Mouse (Mus musculus) heart, embryonic 13.5 days (tissue): ENCODE data around the gene Cdk15. TPM values are rescaled to one million over a fixed set of nuclear protein-coding genes. Genes with fewer than 3 reads are reported as not detected.

Experiments used
- ATAC-seq: fragments of 200-750 bp; cut with Nextera tagmentation; 2 replicates; pipeline ENCODE4 v1.8.0; 2017; ENCODE audit warnings: moderate TSS enrichment; ENCODE audit not compliant: insufficient number of reproducible peaks, low FRiP score, low TSS enrichment; ENCODE audit errors: extremely low read depth
- H3K27ac ChIP-seq: fragments of 300-500 bp; sonication (generic); replicated peaks from 2 replicates; pipeline ENCODE4 v1.5.1; 2015; ENCODE audit warnings: moderate library complexity, mild to moderate bottlenecking, inconsistent platforms
- H3K27me3 ChIP-seq: fragments of 300-500 bp; sonication (generic); replicated peaks from 2 replicates; pipeline ENCODE4 v1.6.1; 2015; ENCODE audit warnings: mild to moderate bottlenecking, inconsistent platforms
- H3K36me3 ChIP-seq: fragments of 300-500 bp; sonication (generic); 2 replicates; pipeline ENCODE4 v1.6.1; 2015; ENCODE audit warnings: mild to moderate bottlenecking, inconsistent platforms
- H3K4me1 ChIP-seq: fragments of 300-500 bp; sonication (generic); 2 replicates; pipeline ENCODE4 v1.6.1; 2015; ENCODE audit warnings: inconsistent platforms
- H3K4me2 ChIP-seq: fragments of 300-500 bp; sonication (generic); 2 replicates; pipeline ENCODE4 v1.6.1; 2015; ENCODE audit warnings: inconsistent platforms, mild to moderate bottlenecking, moderate library complexity
- H3K4me3 ChIP-seq: fragments of 300-500 bp; sonication (generic); 2 replicates; pipeline ENCODE4 v1.5.1; 2015; ENCODE audit warnings: moderate library complexity, mild to moderate bottlenecking, inconsistent platforms
- H3K9ac ChIP-seq: fragments of 300-500 bp; sonication (generic); 2 replicates; pipeline ENCODE4 v1.6.1; 2015; ENCODE audit warnings: inconsistent platforms, mild to moderate bottlenecking, moderate library complexity
- H3K9me3 ChIP-seq: fragments of 300-500 bp; sonication (generic); 2 replicates; pipeline ENCODE4 v1.6.1; 2016; ENCODE audit warnings: inconsistent platforms
- WGBS: fragments of 180-500 bp; shearing (Covaris S2); methylation state at CpG from one replicate; pipeline ENCODE4 v1.1.7; 2015; ENCODE audit warnings: mixed read lengths; 5-methylcytosine and 5-hydroxymethylcytosine counted together
- polyA plus RNA-seq: library from polyadenylated mRNA; unstranded; fragments of >200 nt; fragmentation: Nextera tagmentation; extraction: Ambion mirVana; gene quantifications from 2 replicates; pipeline ENCODE4 v1.2.1, GENCODE M21; 2015

The Cdk15 gene
- polyA plus RNA-seq, 1 experiment from 2014 or later, result not detected

DNA sequence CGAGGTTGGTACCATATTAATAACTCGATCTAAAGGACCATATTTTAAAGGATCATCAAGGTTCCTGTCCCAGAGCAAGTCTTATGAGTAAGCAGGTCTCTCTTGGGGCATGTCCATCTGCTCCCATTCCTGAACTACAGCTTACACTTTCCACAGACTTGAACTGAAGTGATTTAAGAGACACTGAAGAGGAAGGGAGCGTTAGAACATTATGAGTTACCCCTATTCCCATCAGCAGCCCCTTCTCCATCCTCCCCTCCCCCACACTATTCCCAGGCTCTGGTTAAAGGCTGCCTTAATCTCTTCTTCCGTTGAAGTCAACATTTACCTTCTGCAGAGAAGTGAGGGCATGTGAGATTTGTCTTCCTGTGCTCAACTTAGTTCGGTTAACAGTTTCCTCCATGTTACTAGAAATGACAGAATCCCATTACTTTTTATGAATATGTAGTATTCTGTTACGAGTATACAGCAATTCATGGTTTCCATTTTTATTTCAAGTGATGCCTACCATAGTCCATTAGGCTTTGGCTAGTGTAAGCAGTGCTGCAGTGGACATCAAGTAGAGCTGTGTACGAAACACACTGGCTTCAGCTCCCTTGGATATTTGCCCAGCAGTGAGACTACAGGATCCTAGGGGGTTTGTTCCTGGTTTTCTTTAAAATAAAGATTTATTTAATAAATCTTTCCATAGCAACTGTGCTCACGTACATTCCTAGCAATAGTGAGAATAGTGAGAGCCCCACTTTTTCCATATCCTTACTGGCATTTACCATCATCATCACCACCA is 56.6 kb downstream of the Cdk15 start:
- Histone ChIP-seq H3K9me3 (no peaks in the 10 kb centered on the region), H3K4me2 (no peak overlapping the region), H3K4me3 (no peak overlapping the region), H3K36me3 (no peaks in the 10 kb centered on the region), H3K9ac (no peak overlapping the region), H3K4me1 (peaks cover 20% of the 10 kb centered on the region; the same call in 1 of the 2 replicates), H3K27ac (no peak overlapping the region), H3K27me3 (peaks cover 39% of the 10 kb centered on the region)
- 69% methylated on average over 8 of the region's 8 CpGs for WGBS
- no peak for ATAC-seq

DNA sequence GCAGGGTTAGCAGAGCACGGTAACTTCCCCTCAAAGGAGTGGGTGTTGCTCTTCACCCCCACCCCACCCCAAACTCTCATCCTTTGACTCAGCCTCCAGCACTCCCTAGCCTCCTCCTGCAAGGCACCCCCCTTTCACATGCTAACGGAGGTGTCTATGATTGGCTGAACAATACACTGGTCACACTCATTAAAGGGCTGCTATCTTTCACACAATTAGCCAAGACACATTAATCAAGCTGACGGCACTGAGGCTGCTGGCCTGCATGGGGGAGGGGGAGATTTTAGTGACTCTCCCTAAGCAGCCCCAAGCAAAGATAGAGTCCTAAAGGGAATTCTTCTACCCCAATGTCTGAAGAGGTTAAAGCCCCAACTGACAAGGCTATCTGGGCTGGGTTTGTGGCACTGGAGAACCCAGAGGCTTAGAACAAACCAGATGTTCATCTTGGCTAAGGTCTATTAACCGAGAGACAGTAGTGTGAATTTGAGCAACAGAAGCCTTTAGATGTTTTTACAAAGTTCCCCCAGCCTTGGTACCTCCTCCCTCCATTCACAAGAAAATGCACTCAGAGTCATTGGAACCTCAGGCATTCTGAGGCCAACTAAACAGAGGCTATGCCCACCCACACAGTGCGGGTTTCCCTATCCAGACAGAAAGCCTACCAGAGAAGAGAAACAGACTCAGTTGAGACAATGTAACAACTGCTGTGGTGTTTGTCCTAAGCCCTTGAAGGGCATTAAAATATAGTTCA is 58.5 kb downstream of the Cdk15 start:
- Histone ChIP-seq H3K4me3 (no peak overlapping the region), H3K27ac (no peak overlapping the region), H3K4me1 (peaks cover 16% of the 10 kb centered on the region; the same call in 1 of the 2 replicates), H3K9ac (no peak overlapping the region), H3K9me3 (no peaks in the 10 kb centered on the region), H3K27me3 (peaks cover 44% of the 10 kb centered on the region), H3K4me2 (no peak overlapping the region), H3K36me3 (no peaks in the 10 kb centered on the region)
- ATAC-seq, result no peak
- WGBS, result 26% methylated on average over 5 of the region's 5 CpGs

DNA sequence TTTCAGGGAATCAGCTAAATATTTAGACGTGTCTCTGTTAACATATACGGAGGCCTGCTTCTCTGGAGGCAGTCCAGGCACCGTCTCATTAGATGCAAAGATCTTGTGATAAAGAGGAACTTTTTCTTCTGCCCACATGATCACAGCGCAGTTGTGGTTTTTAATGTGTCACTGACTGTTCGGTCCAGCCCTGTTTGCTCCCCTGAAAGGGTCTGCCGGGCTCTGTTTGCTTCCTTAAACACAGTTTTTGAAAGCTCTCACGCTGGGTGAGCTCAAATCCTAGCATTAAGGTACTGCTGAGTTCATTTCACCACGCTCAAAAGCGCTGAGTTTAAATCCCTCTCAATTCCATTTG is 59.3 kb downstream of the Cdk15 start:
- WGBS, result 16% methylated on average over 9 of the region's 9 CpGs
- no peak overlapping the region for H3K4me3 ChIP-seq
- H3K9ac ChIP-seq, result no peak overlapping the region
- H3K4me1 ChIP-seq, result peaks cover 21% of the 10 kb centered on the region
- ATAC-seq, result no peak
- H3K27ac ChIP-seq, result no peak overlapping the region
- H3K9me3 ChIP-seq, result no peaks in the 10 kb centered on the region
- H3K4me2 ChIP-seq, result peak overlapping the region; percentile 54; the same call in 1 of the 2 replicates
- peaks cover 44% of the 10 kb centered on the region for H3K27me3 ChIP-seq
- H3K36me3 ChIP-seq, result no peaks in the 10 kb centered on the region

DNA sequence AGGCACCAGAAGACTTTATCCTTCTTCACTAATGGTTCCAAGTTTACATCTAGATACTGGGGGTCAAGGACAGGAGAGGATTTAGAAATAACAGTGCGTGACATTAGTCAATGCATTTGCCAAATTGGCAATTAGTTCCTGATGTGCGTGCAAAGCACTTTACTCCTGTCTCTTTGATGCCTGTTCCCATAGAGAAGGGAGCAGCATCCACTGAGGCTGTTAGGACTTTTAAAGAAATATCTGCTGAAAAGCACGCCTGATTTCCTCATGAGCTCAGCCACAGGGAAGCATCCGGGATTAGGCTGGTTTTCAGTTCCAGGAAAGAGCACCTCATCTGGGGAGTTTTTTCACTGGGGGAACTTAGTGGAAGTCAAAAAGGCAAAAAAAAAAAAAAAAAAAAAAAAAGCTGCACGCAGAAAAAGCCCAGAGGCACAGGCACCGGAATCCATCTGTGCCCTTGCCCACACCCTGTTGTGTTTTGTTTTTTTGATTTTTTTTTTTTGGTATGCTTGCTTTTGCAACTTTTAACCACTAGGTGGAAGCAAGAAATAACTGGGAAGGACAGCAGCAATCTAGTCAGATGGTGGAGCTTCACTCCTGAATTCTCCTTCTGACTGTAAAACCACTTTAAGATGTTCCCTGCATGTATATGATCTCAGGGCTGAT is 59.8 kb downstream of the Cdk15 start:
- 17% methylated on average over 6 of the region's 6 CpGs for whole genome bisulfite sequencing
- ATAC-seq, result no peak
- H3K9me3 ChIP-seq, result no peaks in the 10 kb centered on the region
- H3K27me3 ChIP-seq, result peaks cover 47% of the 10 kb centered on the region
- no peak overlapping the region; the same call in 1 of the 2 replicates for H3K4me3 ChIP-seq
- H3K4me2 ChIP-seq, result peak overlapping the region; percentile 54
- 0 out of 2 replicates have a peak overlapping the region, but pooled peaks have one; percentile 1 for H3K9ac ChIP-seq
- no peak overlapping the region for H3K27ac ChIP-seq
- H3K4me1 ChIP-seq, result peaks cover 26% of the 10 kb centered on the region
- no peaks in the 10 kb centered on the region for H3K36me3 ChIP-seq

DNA sequence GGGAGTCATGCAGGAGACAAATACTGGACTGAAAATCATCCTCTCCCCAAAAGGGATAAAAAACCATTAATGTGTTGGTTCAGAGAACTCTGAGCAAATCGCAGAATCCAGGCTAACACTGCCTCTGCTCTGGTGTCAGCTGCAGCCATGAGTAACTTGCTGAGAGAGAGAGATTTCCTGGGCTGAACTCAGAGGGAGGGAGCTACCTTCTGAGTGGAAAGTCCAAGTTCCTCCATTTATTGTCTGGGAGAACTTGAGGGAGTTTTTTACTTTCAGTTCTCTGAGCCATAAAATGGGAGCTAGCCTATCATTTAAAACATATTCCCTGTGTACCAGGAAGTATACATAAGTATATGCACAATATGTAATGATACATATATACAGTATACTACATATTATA is 60.7 kb downstream of the Cdk15 start:
- Histone ChIP-seq H3K9me3 (no peaks in the 10 kb centered on the region), H3K4me2 (no peak overlapping the region), H3K36me3 (no peaks in the 10 kb centered on the region), H3K9ac (no peak overlapping the region), H3K27me3 (peaks cover 43% of the 10 kb centered on the region), H3K27ac (no peak overlapping the region), H3K4me1 (peaks cover 34% of the 10 kb centered on the region), H3K4me3 (no peak overlapping the region)
- 96% methylated on average over 1 of the region's 1 CpGs for WGBS
- no peak for ATAC-seq

DNA sequence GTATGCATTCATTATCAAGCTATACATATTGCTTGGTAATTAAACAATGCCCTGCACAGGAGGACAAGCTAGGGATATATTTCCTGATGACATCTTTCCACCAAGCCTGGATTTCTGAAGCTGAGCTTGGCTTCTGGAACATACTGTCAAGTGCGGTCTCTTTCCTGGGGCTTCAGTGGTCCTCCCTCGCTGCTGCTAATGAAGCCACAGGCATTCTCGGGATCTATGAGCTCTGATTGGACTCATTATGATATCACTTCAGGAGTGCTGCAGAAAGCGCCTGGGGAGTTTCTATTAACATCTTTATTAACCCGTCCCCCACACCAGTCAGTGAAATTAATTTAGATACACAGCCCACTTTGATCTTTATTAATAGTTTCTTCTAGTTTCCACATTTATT is 62.2 kb downstream of the Cdk15 start:
- H3K36me3 ChIP-seq, result no peaks in the 10 kb centered on the region
- peaks cover 4% of the 10 kb centered on the region; the same call in 1 of the 2 replicates for H3K9me3 ChIP-seq
- no peak overlapping the region for H3K27ac ChIP-seq
- H3K4me3 ChIP-seq, result no peak overlapping the region
- peaks cover 40% of the 10 kb centered on the region for H3K4me1 ChIP-seq
- H3K9ac ChIP-seq, result no peak overlapping the region
- no peak for ATAC-seq
- WGBS, result 66% methylated on average over 5 of the region's 5 CpGs
- H3K4me2 ChIP-seq, result no peak overlapping the region
- peaks cover 38% of the 10 kb centered on the region for H3K27me3 ChIP-seq

DNA sequence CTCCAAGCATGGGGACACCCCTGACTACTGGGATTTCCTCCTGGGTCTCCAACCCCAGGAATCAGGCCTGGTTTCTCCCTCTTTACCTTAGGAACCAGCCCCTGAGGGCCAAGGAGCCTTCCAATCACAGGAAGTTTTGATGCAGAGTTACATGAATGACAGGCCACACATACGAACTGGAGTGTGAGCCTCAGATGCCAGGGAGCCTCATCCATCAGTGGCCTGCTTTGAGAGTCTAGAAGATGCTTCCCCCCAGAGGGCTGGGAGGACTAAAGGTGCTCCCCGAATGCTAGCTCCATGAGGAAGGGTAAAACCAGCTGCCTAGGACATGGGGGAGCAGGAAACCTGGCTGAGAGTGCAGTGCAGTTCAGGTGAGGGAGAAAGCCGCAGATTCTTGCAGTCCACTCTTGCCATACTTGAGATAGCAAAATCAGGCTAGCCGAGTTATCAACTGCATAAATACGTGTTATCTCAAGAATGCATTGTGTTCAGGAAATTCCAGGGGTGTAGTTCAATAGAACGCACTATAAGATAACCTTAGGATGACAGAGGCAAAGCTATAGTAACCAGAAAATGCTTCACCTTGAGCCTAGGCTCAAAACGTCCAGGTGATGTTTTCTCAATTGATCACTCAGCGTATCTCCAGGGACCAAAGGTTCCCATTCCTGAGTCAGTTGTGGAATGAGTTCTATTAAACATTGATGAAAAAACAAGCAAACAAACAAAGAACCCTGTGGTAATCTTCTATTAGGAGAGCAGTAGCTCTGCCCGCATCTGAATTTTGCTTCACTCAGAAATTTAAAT is 64.6 kb downstream of the Cdk15 start:
- H3K4me3 ChIP-seq, result no peak overlapping the region
- H3K36me3 ChIP-seq, result no peaks in the 10 kb centered on the region
- H3K4me1 ChIP-seq, result peaks cover 27% of the 10 kb centered on the region
- ATAC-seq, result no peak
- WGBS, result 34% methylated on average over 9 of the region's 9 CpGs
- no peak overlapping the region for H3K4me2 ChIP-seq
- peaks cover 17% of the 10 kb centered on the region for H3K27me3 ChIP-seq
- H3K9me3 ChIP-seq, result peaks cover 4% of the 10 kb centered on the region; the same call in 1 of the 2 replicates
- H3K9ac ChIP-seq, result no peak overlapping the region
- no peak overlapping the region for H3K27ac ChIP-seq

DNA sequence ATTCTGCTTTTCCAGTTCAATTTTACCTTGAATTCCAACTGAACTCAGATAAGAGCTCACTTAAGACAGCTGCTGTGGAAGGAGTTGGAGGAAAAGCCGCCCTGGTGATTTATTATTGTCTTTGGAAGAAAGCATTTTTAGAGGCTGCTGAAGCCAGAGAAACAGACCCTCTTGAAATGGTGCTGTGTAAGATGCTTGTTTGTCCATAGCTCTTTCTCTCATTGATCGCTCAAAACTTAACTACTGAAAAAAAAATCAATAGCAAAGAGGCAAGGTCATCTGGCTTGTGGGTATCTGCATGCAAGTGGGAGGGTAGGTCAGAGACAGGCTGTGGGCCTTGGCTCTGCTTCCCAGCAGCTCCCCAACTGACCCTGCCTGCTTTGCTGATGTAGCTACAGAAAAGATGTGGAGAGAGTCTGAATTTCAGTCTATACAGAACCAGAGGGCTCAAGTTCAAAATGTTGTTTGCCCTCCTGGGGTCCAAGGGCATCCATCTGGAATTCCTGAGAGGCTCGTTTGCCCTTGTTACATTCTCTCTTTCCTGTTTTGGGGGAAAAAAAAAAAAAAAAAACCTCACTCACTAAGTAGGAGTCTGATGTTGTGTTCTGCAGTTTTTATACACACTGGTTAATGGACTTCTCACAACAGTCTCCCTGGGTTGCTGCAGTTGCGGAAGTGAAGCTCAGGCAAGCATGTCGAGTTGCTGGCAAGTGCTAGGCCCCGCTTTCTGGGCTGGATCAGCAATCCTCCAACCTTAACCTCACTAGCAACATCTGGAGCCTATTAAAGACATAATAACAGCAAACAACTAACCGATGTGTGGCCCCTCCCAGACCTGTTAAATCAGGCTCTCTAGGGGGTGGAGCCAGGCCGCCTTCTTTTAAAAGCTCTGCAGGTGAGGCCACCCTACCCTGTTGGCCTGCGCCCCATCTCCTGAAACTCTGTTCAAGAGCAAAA is 65.5 kb downstream of the Cdk15 start:
- H3K4me3 ChIP-seq, result no peak overlapping the region
- H3K4me2 ChIP-seq, result no peak overlapping the region
- H3K4me1 ChIP-seq, result peaks cover 24% of the 10 kb centered on the region
- H3K36me3 ChIP-seq, result no peaks in the 10 kb centered on the region
- peaks cover 4% of the 10 kb centered on the region; the same call in 1 of the 2 replicates for H3K9me3 ChIP-seq
- no peak for ATAC-seq
- H3K27ac ChIP-seq, result peak overlapping the region; percentile 32
- H3K9ac ChIP-seq, result no peak overlapping the region
- peaks cover 16% of the 10 kb centered on the region for H3K27me3 ChIP-seq
- 56% methylated on average over 9 of the region's 9 CpGs for WGBS

DNA sequence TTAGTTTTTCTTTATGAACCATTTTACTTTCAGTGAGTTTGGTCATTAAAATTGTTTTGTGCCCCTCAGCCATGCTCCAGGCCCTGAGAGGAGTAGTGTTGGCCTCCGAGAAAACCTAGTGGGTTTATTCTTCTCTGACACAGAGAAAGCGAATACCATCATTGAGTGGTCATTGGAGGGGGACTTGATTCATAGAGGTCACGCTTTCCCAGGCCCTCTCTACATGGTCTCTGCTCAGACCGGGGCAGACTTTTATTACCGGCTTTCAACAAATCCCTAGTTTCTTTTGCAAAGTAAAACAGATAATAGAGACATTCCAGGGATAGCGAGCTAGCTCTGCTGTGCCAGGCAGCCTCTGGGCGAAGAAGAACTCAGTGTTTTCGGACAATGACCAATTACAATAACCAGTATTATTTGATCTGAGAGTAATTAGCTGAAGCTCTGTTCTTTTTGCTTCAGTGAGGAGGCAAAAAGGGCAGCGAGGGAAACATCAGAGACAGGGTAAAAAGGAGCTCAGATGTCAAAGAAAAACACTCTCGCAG is 70.2 kb downstream of the Cdk15 start:
- WGBS, result 63% methylated on average over 10 of the region's 10 CpGs
- H3K9me3 ChIP-seq, result peaks cover 4% of the 10 kb centered on the region; the same call in 1 of the 2 replicates
- no peak overlapping the region for H3K9ac ChIP-seq
- H3K4me3 ChIP-seq, result no peak overlapping the region
- H3K4me1 ChIP-seq, result peaks cover 10% of the 10 kb centered on the region
- H3K36me3 ChIP-seq, result no peaks in the 10 kb centered on the region
- no peak for ATAC-seq
- H3K27me3 ChIP-seq, result peaks cover 37% of the 10 kb centered on the region
- H3K4me2 ChIP-seq, result no peak overlapping the region
- H3K27ac ChIP-seq, result no peak overlapping the region
